ENCODE assay signal across 8 mouse cellular contexts in genomic region chr7:52005511-52006295, GRCm38 (mm10). TPM values are rescaled to one million over a fixed set of nuclear protein-coding genes. Genes with fewer than 3 reads are reported as not detected.
DNase-seq lines count a peak whose midpoint lies in the region; ATAC-seq lines count a peak whose summit lies in the region.

Gene Svip (minus strand): TSS chr7:52006018.

- peak; percentile 91 for DNase-seq in adrenal gland, postnatal 10 days
- peak; percentile 91 for DNase-seq in embryo, embryonic 9.5 days (ENCODE audit: extremely low spot score)
- DNase-seq in gastrocnemius, postnatal 36 days = peak; percentile 58 to 81
- DNase-seq in intestine, embryonic 14.5 days (ENCODE audit: low spot score) = peak; percentile 93
- peak; percentile 95 to 96 for DNase-seq in left cerebral cortex, postnatal 10 days (ENCODE audit: extremely low spot score in 1 of 2, low spot score in 2 of 2)
- DNase-seq in right cerebral cortex, postnatal 10 days (ENCODE audit: low spot score in 2 of 2) = peak; percentile 97 to 98
- peak; percentile 89 for DNase-seq in urinary bladder, postnatal 14 days (ENCODE audit: low spot score)

- ATAC-seq in intestine, embryonic 14.5 days (replicated peaks; ENCODE audit: low FRiP score, low TSS enrichment, low read depth) = peak; percentile 95
- ATAC-seq in megakaryocyte progenitor cell, adult 5-6 weeks (replicated peaks; ENCODE audit: poor library complexity) = peak; percentile 86

- H3K36me3 ChIP-seq in intestine, embryonic 14.5 days (ENCODE audit: control insufficient read depth, insufficient read depth, low read length) = no peaks in the 10 kb centered on the region

- peak within 1 kb of the TSS; percentile 58 for H3K4me3 ChIP-seq in intestine, embryonic 14.5 days (ENCODE audit: low read depth, low read length)

- H3K9me3 ChIP-seq in intestine, embryonic 14.5 days (ENCODE audit: control insufficient read depth, low read length) = no peaks in the 10 kb centered on the region

- under 1% methylated on average over 41 of the region's 47 CpGs for WGBS in intestine, embryonic 14.5 days

- no peaks in the 10 kb centered on the region for H3K4me1 ChIP-seq in intestine, embryonic 14.5 days (replicated peaks; ENCODE audit: control insufficient read depth, insufficient read depth, low read length)

- intact Hi-C loops in gastrocnemius, postnatal 36 days (cut with DNase I) = no loop called here
- intact Hi-C loops in left cerebral cortex, postnatal 10 days (cut with DNase I) = no loop called here

- H3K4me2 ChIP-seq in intestine, embryonic 14.5 days (ENCODE audit: low read length) = peak within 1 kb of the TSS; percentile 66

- H3K9ac ChIP-seq in intestine, embryonic 14.5 days (ENCODE audit: low read length) = peak within 1 kb of the TSS; percentile 32

- no peaks in the 10 kb centered on the region for H3K27me3 ChIP-seq in intestine, embryonic 14.5 days (replicated peaks; ENCODE audit: control insufficient read depth, insufficient read depth, low read length)

- H3K27ac ChIP-seq in intestine, embryonic 14.5 days (ENCODE audit: low read depth) = peak within 1 kb of the TSS; percentile 62; the same call in 1 of the 2 replicates

RNA-seq across cellular contexts. Expression of gene Svip, which starts in this region (rescaled TPM):
- 10 to 100 TPM; 11.4 to 13.0 TPM for total RNA-seq in adrenal gland, postnatal 10 days (2021)
- total RNA-seq in gastrocnemius, postnatal 36 days (2021) = 10 to 100 TPM; 13.8 to 17.7 TPM
- 16.9 and 18.4 TPM in 2 replicates for polyA plus RNA-seq in intestine, embryonic 14.5 days (2014; fragmentation: Nextera tagmentation; extraction: Ambion mirVana)
- 10 to 100 TPM; 24.5 to 24.9 TPM for total RNA-seq in left cerebral cortex, postnatal 10 days (2021)
- total RNA-seq in megakaryocyte progenitor cell, adult 5-6 weeks (2015) = 64.5 and 64.6 TPM in 2 replicates
- 57.8 and 60.5 TPM in 2 replicates for total RNA-seq in megakaryocyte progenitor cell, adult 5-6 weeks (2017)

Comparison
In these comparisons a context has a peak if more than half of its experiments do, and no peak if none do; other contexts are left out.
1. Peak in every context shown above with its lines: DNase-seq, ATAC-seq, H3K4me3 ChIP-seq and H3K27ac ChIP-seq.